Mouse (Mus musculus) forebrain, embryonic 12.5 days (tissue): Measurements from ENCODE around the gene Dnajc30. TPM values are rescaled to one million over a fixed set of nuclear protein-coding genes. Genes with fewer than 3 reads are reported as not detected.

Source experiments
- ATAC-seq: fragments of 200-750 bp; cut with Nextera tagmentation; 2 replicates; pipeline ENCODE4 v1.8.0; 2017; ENCODE audit warnings: moderate TSS enrichment; ENCODE audit not compliant: low FRiP score
- H3K27ac ChIP-seq: fragments of 300-500 bp; sonication (generic); 2 replicates; pipeline ENCODE4 v1.5.1; 2016; ENCODE audit warnings: mild to moderate bottlenecking
- H3K27me3 ChIP-seq: fragments of 300-500 bp; sonication (generic); 2 replicates; pipeline ENCODE4 v1.6.1; 2016; ENCODE audit warnings: mild to moderate bottlenecking
- H3K36me3 ChIP-seq: fragments of 300-500 bp; sonication (generic); replicated peaks from 2 replicates; pipeline ENCODE4 v1.6.1; 2016; ENCODE audit warnings: mild to moderate bottlenecking
- H3K4me1 ChIP-seq: fragments of 300-500 bp; sonication (generic); 2 replicates; pipeline ENCODE4 v1.6.1; 2016
- H3K4me2 ChIP-seq: fragments of 300-500 bp; sonication (generic); 2 replicates; pipeline ENCODE4 v1.6.1; 2016; ENCODE audit warnings: mild to moderate bottlenecking, moderate library complexity
- H3K4me3 ChIP-seq: fragments of 300-500 bp; sonication (generic); replicated peaks from 2 replicates; pipeline ENCODE4 v1.5.1; 2016; ENCODE audit warnings: mild to moderate bottlenecking
- H3K9ac ChIP-seq: fragments of 300-500 bp; sonication (generic); 2 replicates; pipeline ENCODE4 v1.6.1; 2016; ENCODE audit warnings: mild to moderate bottlenecking
- H3K9me3 ChIP-seq: fragments of 300-500 bp; sonication (generic); 2 replicates; pipeline ENCODE4 v1.6.1; 2016
- WGBS: fragments of 180-500 bp; shearing (Covaris S2); methylation state at CpG from one replicate; pipeline ENCODE4 v1.1.7; 2016; 5-methylcytosine and 5-hydroxymethylcytosine counted together
- polyA plus RNA-seq: library from polyadenylated mRNA; unstranded; fragments of >200 nt; fragmentation: Nextera tagmentation; extraction: Ambion mirVana; gene quantifications from 2 replicates; pipeline ENCODE4 v1.2.1, GENCODE M21; 2016

Gene Dnajc30
- polyA plus RNA-seq = 27.9 TPM in 2 replicates

DNA sequence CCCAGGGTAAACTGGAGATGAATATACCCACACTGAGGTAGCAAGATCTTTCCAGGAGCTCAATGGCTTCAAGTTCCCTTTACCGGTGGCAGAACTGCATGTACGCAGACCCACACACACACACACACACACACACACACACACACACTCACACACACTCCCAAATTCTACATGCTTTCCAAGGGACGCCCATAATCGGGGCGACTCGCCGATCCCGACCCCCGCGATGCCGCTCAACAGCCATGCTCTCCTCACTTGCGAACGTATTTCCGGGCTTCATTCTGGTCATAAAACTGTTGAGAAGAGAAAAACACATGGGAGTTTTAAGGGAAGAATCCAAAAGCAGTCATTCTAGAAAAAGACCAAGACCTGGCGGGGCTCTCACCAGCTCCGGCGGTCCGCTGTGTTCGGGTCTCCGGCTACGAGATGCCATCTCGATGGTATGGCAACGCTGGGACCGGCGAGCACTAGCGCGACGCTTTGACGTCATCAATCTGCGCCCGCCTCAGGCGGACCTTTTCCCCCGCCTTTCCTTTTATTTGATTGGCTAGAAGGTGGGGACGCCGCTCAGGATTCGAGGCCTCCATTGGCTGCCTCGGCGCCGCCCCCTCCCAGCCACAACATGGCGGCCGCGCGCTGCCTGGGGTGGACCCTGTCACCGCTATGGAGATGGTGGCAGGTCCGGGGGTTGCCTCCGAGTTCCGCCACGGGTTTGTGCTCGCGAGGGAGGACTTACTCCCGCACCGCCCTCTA lies at the start of gene Dnajc30:
Gene Dnajc30, plus strand, starts transcription at position 574 of the 753 bp plus-strand sequence.
- Histone ChIP-seq H3K9ac (peak within 1 kb of the TSS; percentile 84), H3K4me3 (peak within 1 kb of the TSS; percentile 94), H3K4me2 (peak within 1 kb of the TSS; percentile 96), H3K4me1 (peaks cover 23% of the 10 kb centered on the region), H3K36me3 (peaks cover 42% of the 10 kb centered on the region), H3K27ac (peak within 1 kb of the TSS; percentile 61; the same call in 1 of the 2 replicates), H3K9me3 (0 out of 2 replicates have a peak, but pooled peaks cover 2% of the 10 kb centered on the region), H3K27me3 (no peaks in the 10 kb centered on the region)
- WGBS = under 1% methylated on average over 52 of the region's 52 CpGs
- peak; percentile 98 for ATAC-seq

DNA sequence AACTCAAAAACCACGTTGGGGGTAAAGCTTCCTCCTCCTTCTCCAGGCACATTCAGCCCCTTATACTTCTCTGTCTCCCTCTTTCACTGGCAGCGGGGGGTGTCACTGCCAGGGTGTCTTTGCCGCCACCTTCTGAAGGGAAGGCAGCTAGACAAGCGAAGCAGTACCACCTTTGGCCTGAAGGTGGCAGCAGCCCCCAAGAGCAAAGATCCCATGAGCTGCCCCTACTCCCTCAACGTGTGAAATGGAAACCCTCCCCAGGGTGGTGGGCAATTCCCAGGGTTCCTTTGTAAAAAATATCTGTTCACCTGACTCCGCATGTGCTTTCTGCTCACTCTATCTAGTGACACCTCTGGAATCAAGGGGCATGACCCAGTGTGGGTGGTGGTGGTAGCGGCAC lies 48.5 kb upstream of the Dnajc30 start:
- Histone ChIP-seq H3K4me2 (no peak overlapping the region), H3K9me3 (no peaks in the 10 kb centered on the region), H3K4me3 (no peak overlapping the region), H3K9ac (no peak overlapping the region), H3K36me3 (no peaks in the 10 kb centered on the region), H3K4me1 (peaks cover 29% of the 10 kb centered on the region), H3K27me3 (peaks cover 10% of the 10 kb centered on the region; the same call in 1 of the 2 replicates), H3K27ac (no peak overlapping the region)
- ATAC-seq = peak; percentile 59; the same call in 1 of the 2 replicates
- 16% methylated on average over 7 of the region's 7 CpGs for WGBS

DNA sequence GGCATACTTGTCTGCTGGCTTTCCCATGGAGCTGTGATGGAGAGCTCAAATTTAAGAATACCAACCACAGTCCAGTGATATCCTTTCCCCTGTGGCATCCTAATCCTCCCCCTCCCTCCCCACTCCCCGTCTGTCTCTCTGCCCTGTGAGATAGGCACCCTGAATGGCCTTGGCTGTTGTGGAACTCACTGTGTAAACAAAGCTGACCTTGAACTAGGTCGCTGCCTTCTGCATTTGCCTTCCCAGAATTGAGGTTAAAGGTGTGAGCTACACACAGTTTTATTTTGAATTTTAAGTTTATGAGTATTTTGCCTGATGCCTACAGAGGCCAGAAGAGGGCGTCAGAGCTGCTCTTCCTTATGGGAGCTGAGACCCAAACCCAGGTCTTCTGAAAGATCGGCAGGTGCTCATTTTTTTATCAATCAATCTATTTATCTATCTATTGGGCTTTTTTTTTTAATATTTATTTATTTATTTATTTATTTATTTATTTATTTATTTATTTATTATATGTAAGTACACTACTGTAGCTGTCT lies 47.7 kb upstream of the Dnajc30 start:
- no peak for ATAC-seq
- no peak overlapping the region for H3K4me2 ChIP-seq
- H3K9ac ChIP-seq = no peak overlapping the region
- H3K4me1 ChIP-seq = peaks cover 21% of the 10 kb centered on the region
- no peaks in the 10 kb centered on the region for H3K9me3 ChIP-seq
- 64% methylated on average over 4 of the region's 4 CpGs for whole genome bisulfite sequencing
- no peak overlapping the region for H3K4me3 ChIP-seq
- H3K27me3 ChIP-seq = peaks cover 16% of the 10 kb centered on the region; the same call in 1 of the 2 replicates
- no peaks in the 10 kb centered on the region for H3K36me3 ChIP-seq
- no peak overlapping the region for H3K27ac ChIP-seq

DNA sequence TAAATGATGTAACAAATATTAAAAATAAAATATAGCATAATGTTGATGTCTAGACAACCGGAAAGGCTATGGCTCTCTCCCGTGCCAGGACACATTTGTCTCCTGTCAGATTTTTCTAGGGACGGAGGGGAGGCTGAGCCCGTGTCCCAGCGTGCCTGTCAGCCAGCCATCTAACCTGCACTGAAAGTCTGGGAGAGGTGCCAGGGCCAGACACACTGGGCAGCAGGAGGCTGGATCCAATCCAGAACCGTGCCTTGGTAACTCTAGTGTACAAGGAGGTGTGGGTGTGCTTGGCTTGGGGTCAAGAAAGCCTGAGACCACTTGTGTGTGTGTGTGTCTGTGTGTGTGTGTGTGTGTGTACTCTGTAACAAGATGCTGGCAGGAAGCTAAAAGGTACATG lies 42.2 kb upstream of the Dnajc30 start:
- H3K27me3 ChIP-seq = peaks cover 21% of the 10 kb centered on the region; the same call in 1 of the 2 replicates
- no peak for ATAC-seq

DNA sequence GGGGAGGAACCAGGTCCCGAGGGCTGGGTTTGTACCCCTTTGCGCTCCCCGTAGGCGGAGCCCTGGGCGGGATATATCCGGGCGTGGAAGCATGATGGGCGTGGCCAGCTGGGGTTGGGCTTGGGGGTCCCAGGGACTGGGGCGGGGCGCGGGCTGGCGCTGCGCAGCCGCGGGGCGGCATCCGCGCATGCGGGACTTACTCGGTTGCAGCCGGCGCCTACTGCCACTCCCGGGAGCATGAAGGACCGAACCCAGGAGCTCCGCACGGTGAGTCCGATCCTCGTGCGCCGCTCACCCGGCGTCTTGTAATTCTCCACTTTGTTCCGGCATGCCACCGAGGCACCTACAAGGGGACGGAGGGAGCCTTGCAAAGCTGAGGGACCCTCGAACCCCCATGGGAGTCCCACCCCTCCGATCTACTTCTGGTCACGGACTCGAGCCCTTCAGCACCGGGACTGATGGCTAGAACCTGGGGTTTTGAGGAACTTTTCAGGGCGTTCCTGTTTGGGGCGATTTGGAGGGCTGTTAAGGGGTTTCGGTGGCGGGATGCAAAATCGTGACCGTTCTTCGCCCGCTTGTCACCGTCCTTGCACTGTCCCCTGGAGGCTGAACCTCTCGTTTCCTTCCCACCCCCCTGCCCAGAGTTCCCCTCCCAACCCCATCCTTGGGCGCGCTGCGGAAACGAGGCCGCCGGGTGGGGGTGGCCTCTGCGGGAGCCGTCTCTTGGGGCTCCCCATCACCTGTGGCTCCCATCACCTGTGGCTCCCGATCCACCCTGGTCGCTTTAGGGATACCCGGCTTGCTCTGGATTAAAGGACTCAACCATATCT lies 40.4 kb upstream of the Dnajc30 start, which contains the start of gene Stx1a:
Gene Stx1a, plus strand, starts transcription at position 139 of the 830 bp plus-strand sequence.
- H3K9me3 ChIP-seq = no peaks in the 10 kb centered on the region
- peaks cover 14% of the 10 kb centered on the region for H3K4me1 ChIP-seq
- peak within 1 kb of the TSS; percentile 70 for H3K4me3 ChIP-seq
- H3K9ac ChIP-seq = peak within 1 kb of the TSS; percentile 83
- WGBS = under 1% methylated on average over 48 of the region's 61 CpGs
- ATAC-seq = peak; percentile 97
- peak within 1 kb of the TSS; percentile 97 for H3K4me2 ChIP-seq
- peaks cover 21% of the 10 kb centered on the region; the same call in 1 of the 2 replicates for H3K27me3 ChIP-seq
- 0 out of 2 replicates have a peak within 1 kb of the TSS, but pooled peaks have one; percentile 5 for H3K27ac ChIP-seq
- no peaks in the 10 kb centered on the region for H3K36me3 ChIP-seq

More for the DNA sequence above, 42.2 kb upstream of the Dnajc30 start:
- Histone ChIP-seq H3K4me1 (peaks cover 13% of the 10 kb centered on the region), H3K4me2 (no peak overlapping the region), H3K4me3 (no peak overlapping the region), H3K36me3 (no peaks in the 10 kb centered on the region), H3K27ac (no peak overlapping the region), H3K9me3 (no peaks in the 10 kb centered on the region), H3K9ac (no peak overlapping the region)
- WGBS = 83% methylated on average over 6 of the region's 6 CpGs

DNA sequence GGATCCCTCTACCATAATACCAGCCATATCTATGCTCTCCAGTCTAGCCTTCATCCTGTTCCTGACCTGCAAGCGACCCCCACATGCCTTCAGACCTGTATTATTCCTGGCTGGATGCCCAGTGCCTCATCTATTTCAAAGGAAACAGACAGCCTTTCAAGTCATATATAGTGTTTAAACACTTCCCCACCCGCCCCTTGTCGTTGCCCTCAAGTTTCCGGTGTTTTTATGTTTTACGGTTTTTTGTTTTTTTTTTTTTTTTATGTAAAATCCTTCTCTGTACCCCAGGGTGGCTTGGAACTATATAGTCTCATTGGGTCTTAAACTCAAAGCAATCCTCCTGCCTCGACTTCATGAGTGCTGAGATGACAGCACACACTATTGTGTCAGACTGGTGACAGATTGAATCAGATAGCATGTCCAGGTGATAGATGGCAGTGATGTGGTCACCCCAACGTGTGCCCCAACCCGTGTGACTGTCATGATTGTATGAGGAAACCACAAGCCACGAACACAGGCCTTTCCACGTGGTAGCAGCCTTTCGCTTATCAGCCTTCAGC lies 39.3 kb upstream of the Dnajc30 start:
- Histone ChIP-seq H3K9ac (no peak overlapping the region), H3K4me2 (peak overlapping the region; percentile 97)

DNA sequence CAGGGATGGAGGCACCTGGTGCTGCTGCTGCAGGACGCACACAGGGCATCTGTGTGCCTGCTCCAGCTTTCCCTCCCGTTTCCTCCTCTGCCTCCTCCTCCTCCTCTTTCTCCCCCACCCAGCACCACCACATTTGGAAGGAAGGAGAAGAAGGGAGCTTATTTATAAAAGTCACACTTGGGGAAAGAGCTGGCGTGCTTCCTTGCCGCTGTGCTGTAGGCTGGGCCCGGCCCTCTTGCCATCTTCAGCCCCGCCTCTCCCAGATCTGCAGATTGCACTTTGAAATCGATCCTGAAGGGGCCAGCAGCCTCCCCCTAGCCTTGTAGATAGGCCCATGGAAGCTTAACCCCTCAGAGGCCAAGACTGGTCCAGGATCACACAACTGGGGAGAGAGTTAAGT lies 38.1 kb upstream of the Dnajc30 start:
- Histone ChIP-seq H3K4me2 (0 out of 2 replicates have a peak overlapping the region, but pooled peaks have one; percentile 4), H3K36me3 (no peaks in the 10 kb centered on the region), H3K4me3 (no peak overlapping the region), H3K4me1 (peaks cover 15% of the 10 kb centered on the region), H3K27me3 (peaks cover 18% of the 10 kb centered on the region; the same call in 1 of the 2 replicates), H3K9ac (0 out of 2 replicates have a peak overlapping the region, but pooled peaks have one; percentile 1), H3K27ac (no peak overlapping the region), H3K9me3 (no peaks in the 10 kb centered on the region)
- 32% methylated on average over 7 of the region's 7 CpGs for WGBS
- no peak for ATAC-seq

More for the DNA sequence above, 39.3 kb upstream of the Dnajc30 start:
- Histone ChIP-seq H3K27ac (no peak overlapping the region), H3K4me3 (peak overlapping the region; percentile 70; the same call in 1 of the 2 replicates), H3K9me3 (no peaks in the 10 kb centered on the region), H3K4me1 (peaks cover 15% of the 10 kb centered on the region), H3K27me3 (peaks cover 21% of the 10 kb centered on the region; the same call in 1 of the 2 replicates), H3K36me3 (no peaks in the 10 kb centered on the region)
- no peak for ATAC-seq
- 79% methylated on average over 11 of the region's 11 CpGs for WGBS

DNA sequence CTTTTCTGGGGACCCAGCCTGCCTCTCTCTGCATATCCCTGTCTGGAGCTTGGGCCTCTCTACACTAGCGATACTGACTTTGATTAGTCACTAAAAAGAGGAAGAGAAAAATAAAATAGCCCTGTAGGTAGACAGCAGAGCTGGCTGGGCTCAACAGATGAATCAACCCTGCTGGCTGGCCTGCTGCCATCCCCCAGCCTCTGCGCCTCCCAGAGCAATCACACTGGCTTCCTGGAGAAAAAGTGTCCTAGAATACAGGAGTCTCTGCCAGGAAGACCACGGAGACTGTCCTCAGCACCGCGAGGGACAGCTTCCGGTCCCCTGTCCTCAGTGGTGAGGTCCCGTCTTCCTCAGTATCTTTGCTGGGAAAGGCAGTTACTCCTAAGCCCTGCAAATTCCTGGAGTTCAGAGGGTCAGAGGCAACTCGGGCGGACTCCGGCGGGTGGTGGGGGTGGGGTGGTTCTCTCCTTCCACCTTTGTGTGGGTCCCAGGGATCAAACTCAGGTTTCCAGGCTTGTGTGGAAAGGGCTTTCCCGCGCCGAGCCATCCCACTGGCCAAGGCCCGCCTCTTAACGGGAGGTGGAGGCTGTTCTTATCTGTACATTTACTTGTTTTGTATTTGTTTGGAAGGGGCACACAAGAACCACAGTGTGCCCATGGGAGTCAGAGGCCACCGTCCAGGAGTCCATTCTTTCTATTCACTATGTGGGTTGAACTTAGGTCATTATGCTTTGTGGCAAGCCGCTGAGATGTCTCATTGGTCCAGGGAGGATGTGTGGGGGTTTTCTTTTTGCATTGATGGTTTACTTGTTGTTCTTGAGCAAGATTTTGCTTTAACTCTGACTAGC lies 34.8 kb upstream of the Dnajc30 start:
- 57% methylated on average over 18 of the region's 18 CpGs for WGBS
- peaks cover 10% of the 10 kb centered on the region for H3K4me1 ChIP-seq
- H3K4me3 ChIP-seq = no peak overlapping the region

DNA sequence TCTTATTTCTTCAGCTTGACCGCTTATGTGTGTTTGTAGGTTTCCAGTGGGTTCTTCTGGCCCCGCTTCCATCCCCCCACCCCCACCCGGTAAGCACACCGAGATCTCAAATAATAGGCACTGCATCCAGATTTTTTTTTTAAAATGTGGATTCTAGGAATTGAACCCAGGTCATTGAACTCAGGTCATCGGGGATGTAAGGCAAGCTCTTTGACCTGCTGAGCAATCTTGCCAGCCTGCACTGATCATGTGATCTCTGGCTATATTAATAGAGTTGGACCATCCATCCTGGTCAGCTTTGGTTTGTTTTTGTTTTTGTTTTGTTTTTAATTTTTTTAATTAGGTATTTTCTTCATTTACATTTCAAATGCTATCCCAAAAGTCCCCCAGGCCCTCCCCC lies 31.4 kb upstream of the Dnajc30 start:
- no peaks in the 10 kb centered on the region for H3K27me3 ChIP-seq
- no peak for ATAC-seq
- no peaks in the 10 kb centered on the region for H3K9me3 ChIP-seq
- no peak overlapping the region for H3K27ac ChIP-seq
- H3K36me3 ChIP-seq = no peaks in the 10 kb centered on the region; the same call in 1 of the 2 replicates
- no peak overlapping the region for H3K4me2 ChIP-seq
- H3K4me1 ChIP-seq = peaks cover 2% of the 10 kb centered on the region; the same call in 1 of the 2 replicates
- H3K4me3 ChIP-seq = no peak overlapping the region
- WGBS = 94% methylated on average over 5 of the region's 5 CpGs
- H3K9ac ChIP-seq = no peak overlapping the region

More for the DNA sequence above, 34.8 kb upstream of the Dnajc30 start:
- Histone ChIP-seq H3K9ac (no peak overlapping the region), H3K27me3 (peaks cover 10% of the 10 kb centered on the region; the same call in 1 of the 2 replicates), H3K4me2 (no peak overlapping the region), H3K27ac (no peak overlapping the region), H3K36me3 (no peaks in the 10 kb centered on the region), H3K9me3 (no peaks in the 10 kb centered on the region)
- no peak for ATAC-seq

DNA sequence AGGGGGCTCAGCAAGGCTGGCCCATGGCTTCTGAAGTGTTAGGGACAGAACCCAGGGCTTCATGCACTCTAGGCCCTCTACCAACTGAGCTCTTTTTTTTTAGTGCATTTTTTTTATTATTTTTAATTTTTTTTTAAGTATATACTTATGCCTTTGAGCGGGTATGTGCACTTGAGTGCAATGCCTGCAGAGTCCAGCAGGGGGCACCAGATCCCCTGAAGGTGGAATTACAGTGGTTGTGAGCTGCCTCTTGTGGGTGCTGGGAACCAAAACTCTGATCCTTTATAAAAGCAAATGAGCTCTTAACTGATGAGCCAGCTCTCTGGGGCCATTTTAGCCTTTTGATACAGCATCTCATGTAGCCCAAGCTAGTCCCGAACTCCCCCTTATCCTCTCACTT lies 29.4 kb upstream of the Dnajc30 start:
- H3K4me3 ChIP-seq = no peak overlapping the region
- 98% methylated on average over 2 of the region's 2 CpGs for WGBS
- H3K36me3 ChIP-seq = peaks cover 4% of the 10 kb centered on the region; the same call in 1 of the 2 replicates
- H3K4me2 ChIP-seq = no peak overlapping the region
- no peak for ATAC-seq
- no peak overlapping the region for H3K9ac ChIP-seq
- no peaks in the 10 kb centered on the region for H3K9me3 ChIP-seq
- H3K4me1 ChIP-seq = no peaks in the 10 kb centered on the region
- no peak overlapping the region for H3K27ac ChIP-seq
- no peaks in the 10 kb centered on the region for H3K27me3 ChIP-seq
